Mouse (Mus musculus) embryonic facial prominence, embryonic 10.5 days (tissue): ENCODE measurements at regions not wholly inside any gene's neighbourhood (a gene's known extent, or its start where the extent isn't known, plus 50 kb on each side); places are given as distances from the start of the nearest gene placed in this dataset.
A peak's percentile ranks its signal among the peaks of the same experiment; 100 is the strongest.

Experiments used
- DNase-seq: peaks from one replicate; pipeline ENCODE4 v3.0.0-alpha.2; 2017; ENCODE audit warnings: low spot score
- H3K27ac ChIP-seq: fragments of 300-500 bp; sonication (generic); replicated peaks from 2 replicates; pipeline ENCODE4 v1.5.1; 2016; ENCODE audit warnings: mild to moderate bottlenecking
- H3K27me3 ChIP-seq: fragments of 300-500 bp; sonication (generic); replicated peaks from 2 replicates; pipeline ENCODE4 v1.6.1; 2016; ENCODE audit warnings: low read depth, mild to moderate bottlenecking; ENCODE audit not compliant: poor library complexity, severe bottlenecking
- H3K36me3 ChIP-seq: fragments of 300-500 bp; sonication (generic); replicated peaks from 2 replicates; pipeline ENCODE4 v1.6.1; 2016; ENCODE audit warnings: mild to moderate bottlenecking, moderate library complexity
- H3K4me1 ChIP-seq: fragments of 300-500 bp; sonication (generic); 2 replicates; pipeline ENCODE4 v1.6.1; 2016
- H3K4me3 ChIP-seq: fragments of 300-500 bp; sonication (generic); 2 replicates; pipeline ENCODE4 v1.5.1; 2016; ENCODE audit warnings: mild to moderate bottlenecking, moderate library complexity
- H3K9me3 ChIP-seq: fragments of 300-500 bp; sonication (generic); 2 replicates; pipeline ENCODE4 v1.6.1; 2016; ENCODE audit warnings: mild to moderate bottlenecking
- WGBS: fragments of 180-500 bp; shearing (Covaris S2); methylation state at CpG from one replicate; pipeline ENCODE4 v1.1.7; 2016; 5-methylcytosine and 5-hydroxymethylcytosine counted together

DNA sequence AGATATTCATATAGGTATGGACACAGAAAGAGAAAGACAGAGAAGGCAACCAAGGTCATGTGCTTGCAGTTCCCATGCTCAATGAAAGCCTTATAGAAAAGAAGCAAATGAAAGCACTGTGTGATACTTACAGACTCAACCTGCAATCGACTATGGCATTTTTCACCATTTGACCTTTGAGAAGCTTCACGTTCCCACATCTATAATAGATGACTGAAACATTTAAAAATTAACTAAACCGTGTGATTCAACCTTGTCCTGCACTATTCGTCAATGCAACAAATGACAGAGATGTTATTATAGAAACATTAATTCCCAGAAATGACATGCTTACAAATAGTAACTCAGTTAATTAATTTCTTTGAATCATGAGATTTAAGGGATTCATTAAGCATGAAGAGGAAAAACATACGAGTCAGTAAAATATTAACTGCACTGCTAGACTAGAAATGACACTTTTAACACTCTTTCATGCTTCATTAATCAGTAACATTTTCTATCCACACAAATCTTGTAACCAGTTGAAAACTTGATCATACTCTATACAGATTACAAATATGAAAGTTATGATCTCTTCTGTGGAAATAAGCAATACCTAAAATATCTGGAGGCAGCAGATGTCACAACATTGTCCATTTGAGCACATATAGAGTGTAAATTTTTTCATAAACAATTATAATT lies 545.2 kb upstream of the N6amt1 start:
- DNase-seq = no peak
- 89% methylated on average over 5 of the region's 5 CpGs for WGBS
- H3K27ac ChIP-seq = no peak overlapping the region
- no peaks in the 10 kb centered on the region for H3K9me3 ChIP-seq
- H3K27me3 ChIP-seq = no peaks in the 10 kb centered on the region
- H3K36me3 ChIP-seq = no peaks in the 10 kb centered on the region
- H3K4me3 ChIP-seq = no peak overlapping the region
- no peaks in the 10 kb centered on the region for H3K4me1 ChIP-seq

DNA sequence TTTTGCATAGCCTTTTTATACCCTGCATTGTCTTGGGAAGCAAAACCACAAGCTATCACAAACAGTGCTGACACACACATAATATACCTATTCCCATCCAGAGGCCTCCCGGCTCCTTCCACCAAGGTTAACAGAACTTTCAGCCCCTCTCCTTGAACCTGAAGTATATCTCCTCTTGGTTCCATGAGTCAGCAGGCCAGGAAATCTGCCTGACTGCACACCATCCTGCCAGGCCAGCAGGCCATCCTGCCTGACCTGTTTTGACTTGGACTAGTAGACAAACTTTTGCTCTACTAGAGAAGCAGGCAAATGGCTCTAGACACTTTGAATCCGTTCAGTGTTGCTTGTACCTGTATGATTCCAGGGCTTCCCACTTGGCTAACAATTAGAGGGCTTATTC lies 547.6 kb upstream of the N6amt1 start:
- Histone ChIP-seq H3K27ac (no peak overlapping the region), H3K4me3 (no peak overlapping the region), H3K36me3 (no peaks in the 10 kb centered on the region)

DNA sequence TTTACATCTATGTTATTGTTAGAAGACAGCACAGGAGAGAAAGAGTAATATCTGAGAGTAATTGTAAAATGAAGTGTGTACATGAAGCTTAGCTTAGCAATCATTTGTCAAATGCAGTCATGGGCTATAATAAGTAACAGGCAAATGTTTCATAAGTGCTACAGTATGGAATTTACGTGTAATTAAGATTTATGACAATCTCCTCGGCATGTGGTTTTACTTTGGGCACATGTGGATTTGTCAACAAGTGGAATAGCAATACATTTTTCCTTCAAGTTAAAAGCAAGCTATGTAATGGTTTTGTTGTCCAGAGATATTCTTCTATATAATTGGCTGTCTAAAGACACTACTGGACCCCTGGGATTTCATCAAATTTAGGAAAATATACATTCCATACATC lies 577.9 kb upstream of the N6amt1 start:
- H3K4me3 ChIP-seq = no peak overlapping the region
- H3K9me3 ChIP-seq = no peaks in the 10 kb centered on the region
- H3K27me3 ChIP-seq = no peaks in the 10 kb centered on the region
- WGBS = 85% methylated on average over 2 of the region's 2 CpGs
- no peak overlapping the region for H3K27ac ChIP-seq
- no peaks in the 10 kb centered on the region for H3K36me3 ChIP-seq
- no peak for DNase-seq
- no peaks in the 10 kb centered on the region for H3K4me1 ChIP-seq

More for the DNA sequence above, 547.6 kb upstream of the N6amt1 start:
- no peaks in the 10 kb centered on the region for H3K9me3 ChIP-seq
- no peaks in the 10 kb centered on the region for H3K27me3 ChIP-seq
- H3K4me1 ChIP-seq = no peaks in the 10 kb centered on the region
- no peak for DNase-seq
- 88% methylated on average over 2 of the region's 2 CpGs for WGBS

DNA sequence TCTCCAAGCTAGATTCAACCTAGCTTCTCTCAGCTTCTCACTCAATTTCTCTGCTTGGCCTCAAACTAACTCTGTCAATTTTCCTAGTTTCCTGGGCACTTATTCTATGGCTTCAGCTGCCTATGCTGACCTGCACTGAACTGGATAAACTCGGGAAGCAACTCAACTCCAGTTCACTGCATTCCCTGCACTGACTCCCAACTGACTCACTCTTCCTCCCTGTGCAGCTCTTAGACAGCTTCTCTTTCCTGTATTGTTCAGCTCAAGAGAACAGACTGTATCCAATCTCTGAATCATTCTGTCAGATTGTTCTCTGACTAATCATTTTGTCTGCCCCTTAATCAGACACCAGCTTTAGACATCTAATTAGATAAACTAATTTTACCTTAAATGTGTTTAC lies 581.4 kb upstream of the N6amt1 start:
- H3K36me3 ChIP-seq = no peaks in the 10 kb centered on the region
- no peak overlapping the region for H3K4me3 ChIP-seq
- H3K27ac ChIP-seq = no peak overlapping the region
- H3K27me3 ChIP-seq = no peaks in the 10 kb centered on the region
- H3K4me1 ChIP-seq = no peaks in the 10 kb centered on the region
- H3K9me3 ChIP-seq = no peaks in the 10 kb centered on the region
- DNase-seq = no peak
- 42% methylated on average over 1 of the region's 1 CpGs for WGBS

DNA sequence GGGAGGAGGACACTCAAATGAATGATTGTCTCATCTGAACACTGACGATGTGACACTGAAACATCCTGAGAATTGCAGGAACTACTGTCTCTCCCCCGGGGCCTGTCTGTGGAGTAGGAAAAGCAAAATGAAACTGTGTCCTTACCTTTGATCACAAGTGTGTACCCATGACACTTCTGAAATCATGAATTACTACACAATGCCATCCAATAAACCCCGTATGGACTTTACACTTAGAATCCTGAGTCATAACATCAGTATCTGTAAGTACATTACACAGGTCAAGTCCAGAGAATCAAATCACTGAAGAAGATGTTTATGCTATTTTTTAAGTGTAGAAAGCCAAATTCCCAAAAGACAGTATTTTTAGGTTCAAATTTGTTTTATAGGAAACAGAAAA lies 585.1 kb upstream of the N6amt1 start:
- Histone ChIP-seq H3K4me3 (no peak overlapping the region), H3K9me3 (no peaks in the 10 kb centered on the region), H3K27ac (no peak overlapping the region), H3K4me1 (peaks cover 3% of the 10 kb centered on the region), H3K36me3 (no peaks in the 10 kb centered on the region), H3K27me3 (no peaks in the 10 kb centered on the region)
- 88% methylated on average over 3 of the region's 3 CpGs for WGBS
- DNase-seq = no peak

DNA sequence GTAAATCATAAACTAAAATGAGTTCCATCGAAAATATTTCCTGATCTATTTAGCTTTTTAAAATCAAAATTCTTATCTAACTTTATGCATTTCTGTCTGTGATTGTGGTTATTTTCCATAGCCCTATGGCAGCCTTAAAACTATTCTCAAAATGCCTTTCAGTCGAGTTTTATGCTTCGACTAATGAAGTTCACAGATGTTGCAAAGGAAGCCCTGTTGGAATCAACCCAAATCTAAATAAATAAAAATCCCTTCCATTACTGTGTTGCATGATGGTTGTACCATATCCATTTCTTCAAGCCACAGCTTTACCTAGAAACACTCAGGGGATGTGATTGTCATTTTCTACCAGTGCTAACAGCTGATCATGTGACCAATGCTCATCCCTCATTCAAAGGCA lies 585.6 kb upstream of the N6amt1 start:
- DNase-seq = no peak
- Histone ChIP-seq H3K9me3 (no peaks in the 10 kb centered on the region), H3K27me3 (no peaks in the 10 kb centered on the region), H3K4me3 (no peak overlapping the region), H3K27ac (no peak overlapping the region), H3K4me1 (peaks cover 3% of the 10 kb centered on the region), H3K36me3 (no peaks in the 10 kb centered on the region)
- 87% methylated on average over 3 of the region's 3 CpGs for WGBS

DNA sequence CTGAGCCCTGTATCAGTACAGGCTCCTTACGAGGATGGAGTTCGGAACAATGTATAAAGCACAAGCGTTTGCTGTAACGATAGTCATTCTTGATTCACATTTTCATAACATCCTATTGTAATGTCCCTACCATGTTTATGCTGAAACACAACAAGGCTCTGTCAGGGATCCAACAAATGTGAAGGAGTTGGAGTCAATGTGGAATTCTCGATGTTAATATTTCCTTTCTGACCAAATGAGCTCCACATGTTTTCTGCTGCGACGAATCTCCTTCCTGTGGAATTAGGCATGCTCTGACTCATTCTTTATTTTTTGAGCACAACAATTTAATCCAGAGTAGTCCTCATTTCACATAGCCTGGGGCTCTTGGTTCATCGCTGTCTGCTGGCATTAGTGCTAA lies 588.0 kb upstream of the N6amt1 start:
- no peak overlapping the region; the same call in 1 of the 2 replicates for H3K27ac ChIP-seq
- 73% methylated on average over 8 of the region's 8 CpGs for whole genome bisulfite sequencing

DNA sequence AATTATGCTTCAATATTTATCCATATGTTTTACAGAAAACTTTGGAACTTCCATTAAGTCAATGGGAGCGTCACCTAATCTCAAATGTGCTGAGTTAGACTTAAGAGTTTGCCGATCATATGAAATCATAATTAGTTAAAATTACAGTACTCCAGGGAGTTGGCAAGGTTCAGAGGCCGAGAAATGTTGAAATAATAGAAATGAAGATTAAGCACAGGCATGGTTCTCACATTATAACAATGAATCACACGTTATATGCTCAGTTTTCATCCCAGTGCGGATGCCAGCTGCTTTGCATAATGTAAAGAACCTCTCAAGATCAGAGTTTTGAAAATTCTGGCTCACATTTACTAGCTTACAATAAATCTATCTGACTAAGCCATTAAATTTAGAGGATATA lies 612.7 kb upstream of the N6amt1 start:
- Histone ChIP-seq H3K27me3 (no peaks in the 10 kb centered on the region), H3K4me1 (no peaks in the 10 kb centered on the region), H3K9me3 (no peaks in the 10 kb centered on the region), H3K4me3 (no peak overlapping the region), H3K27ac (no peak overlapping the region), H3K36me3 (no peaks in the 10 kb centered on the region)
- no peak for DNase-seq
- 68% methylated on average over 5 of the region's 5 CpGs for WGBS

More for the DNA sequence above, 588.0 kb upstream of the N6amt1 start:
- H3K9me3 ChIP-seq = no peaks in the 10 kb centered on the region
- peaks cover 3% of the 10 kb centered on the region for H3K4me1 ChIP-seq
- no peaks in the 10 kb centered on the region for H3K36me3 ChIP-seq
- H3K27me3 ChIP-seq = no peaks in the 10 kb centered on the region
- H3K4me3 ChIP-seq = no peak overlapping the region
- DNase-seq = peak; percentile 10

DNA sequence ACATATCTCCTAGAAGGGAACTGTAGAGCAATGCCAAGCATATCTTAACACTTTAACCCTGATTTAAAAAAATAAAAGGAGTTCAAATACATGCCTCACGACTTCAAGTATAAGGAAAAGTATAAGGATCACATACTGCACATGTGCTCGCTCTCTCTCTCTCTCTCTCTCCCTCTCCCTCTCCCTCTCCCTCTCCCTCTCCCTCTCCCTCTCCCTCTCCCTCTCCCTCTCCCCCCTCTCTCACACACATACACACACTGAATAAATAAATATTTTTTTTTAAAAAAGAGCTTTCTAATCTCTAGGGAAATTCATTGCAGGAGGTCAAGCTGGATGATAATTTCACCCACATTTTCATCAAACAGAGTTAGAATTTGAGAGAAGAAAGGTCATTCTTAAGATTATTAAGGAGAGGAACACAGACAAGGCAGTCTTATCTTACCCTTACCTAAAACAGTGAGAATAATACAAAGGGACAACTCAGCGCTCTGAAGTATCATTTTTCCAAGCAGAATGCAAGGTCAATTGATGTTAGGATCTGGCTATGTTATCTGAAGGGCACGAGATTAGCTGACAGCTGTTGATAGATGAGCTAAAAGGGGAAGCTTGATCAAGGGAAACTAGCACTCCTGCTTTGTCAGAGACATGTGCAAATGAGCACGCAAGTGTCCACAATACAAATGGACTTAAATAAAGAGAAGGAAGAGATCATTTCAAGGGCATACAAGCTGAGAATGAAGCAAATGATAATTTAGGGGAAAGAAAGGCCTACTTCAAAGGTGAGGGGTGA lies 634.8 kb upstream of the N6amt1 start:
- 55% methylated on average over 5 of the region's 5 CpGs for WGBS
- Histone ChIP-seq H3K27me3 (no peaks in the 10 kb centered on the region), H3K36me3 (no peaks in the 10 kb centered on the region), H3K4me1 (0 out of 2 replicates have a peak, but pooled peaks cover 2% of the 10 kb centered on the region), H3K27ac (no peak overlapping the region), H3K4me3 (no peak overlapping the region), H3K9me3 (no peaks in the 10 kb centered on the region)
- DNase-seq = no peak

DNA sequence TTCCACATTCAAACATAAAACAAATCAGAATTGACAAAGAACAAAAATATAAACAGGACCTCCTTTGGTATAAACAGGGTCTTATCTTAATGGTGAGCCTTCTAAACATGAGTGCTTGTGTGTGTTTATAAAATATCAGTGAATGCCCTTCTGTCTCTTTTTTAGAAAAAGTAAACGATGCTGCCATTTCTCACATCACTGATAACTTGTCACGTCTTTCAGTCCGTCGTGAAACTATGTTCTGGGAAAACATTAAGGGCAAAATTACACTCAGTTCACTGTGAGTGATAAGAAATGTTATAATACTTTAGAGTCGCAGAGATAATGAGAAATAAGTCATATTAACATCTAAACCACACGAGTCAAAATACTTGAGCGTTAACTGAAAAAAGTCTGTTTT lies 635.6 kb upstream of the N6amt1 start:
- no peak for DNase-seq
- H3K9me3 ChIP-seq = no peaks in the 10 kb centered on the region
- H3K27me3 ChIP-seq = no peaks in the 10 kb centered on the region
- H3K36me3 ChIP-seq = no peaks in the 10 kb centered on the region
- 85% methylated on average over 7 of the region's 7 CpGs for WGBS
- H3K4me1 ChIP-seq = 0 out of 2 replicates have a peak, but pooled peaks cover 2% of the 10 kb centered on the region
- H3K27ac ChIP-seq = no peak overlapping the region
- H3K4me3 ChIP-seq = no peak overlapping the region

DNA sequence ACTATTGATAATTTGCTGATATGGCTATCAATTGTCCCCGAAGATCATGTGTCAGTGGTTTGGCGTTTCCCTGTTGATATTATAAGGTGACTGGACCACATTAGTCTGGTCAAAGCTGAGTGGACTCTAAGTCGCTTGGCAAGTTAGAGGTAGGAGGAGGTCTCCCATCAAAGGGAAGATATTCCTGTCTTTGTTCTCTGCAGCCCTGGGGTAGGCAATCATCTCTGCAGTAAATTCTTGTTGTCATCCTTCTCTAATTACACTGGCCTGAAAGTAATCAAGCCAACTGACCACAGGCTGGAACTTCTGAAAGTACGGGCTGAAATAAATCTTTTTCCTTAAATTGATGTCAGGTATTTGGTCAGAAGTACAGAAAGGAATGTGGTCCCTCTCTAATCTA lies 652.3 kb upstream of the N6amt1 start:
- DNase-seq = no peak
- Histone ChIP-seq H3K36me3 (no peaks in the 10 kb centered on the region), H3K9me3 (no peaks in the 10 kb centered on the region), H3K4me1 (peaks cover 5% of the 10 kb centered on the region), H3K27ac (no peak overlapping the region), H3K4me3 (no peak overlapping the region), H3K27me3 (no peaks in the 10 kb centered on the region)
- 54% methylated on average over 4 of the region's 4 CpGs for WGBS

DNA sequence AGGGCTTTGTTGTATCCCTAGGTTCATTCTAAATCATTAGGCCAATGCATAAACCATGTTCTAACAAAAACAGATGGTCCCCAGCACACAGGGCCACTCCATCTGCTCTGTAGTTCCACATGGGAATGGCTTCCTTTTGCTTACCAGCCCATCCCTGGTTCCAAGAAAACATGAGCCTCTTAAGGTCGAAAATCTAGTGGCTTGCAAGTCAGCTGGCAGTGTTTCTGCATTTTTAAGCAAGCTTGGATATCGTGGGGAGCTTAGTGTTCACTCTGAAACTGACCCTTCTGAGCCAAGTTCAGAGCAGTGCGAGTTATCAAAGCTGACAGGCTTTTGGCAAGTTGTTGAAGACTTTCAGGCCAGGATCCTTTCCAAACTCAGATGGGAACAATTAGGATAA lies 659.5 kb upstream of the N6amt1 start:
- DNase-seq = peak; percentile 56
- peaks cover 7% of the 10 kb centered on the region; the same call in 1 of the 2 replicates for H3K4me1 ChIP-seq
- H3K36me3 ChIP-seq = no peaks in the 10 kb centered on the region
- no peaks in the 10 kb centered on the region for H3K27me3 ChIP-seq
- WGBS = 35% methylated on average over 3 of the region's 3 CpGs
- H3K27ac ChIP-seq = peak overlapping the region; percentile 45; the same call in 1 of the 2 replicates
- H3K9me3 ChIP-seq = no peaks in the 10 kb centered on the region
- H3K4me3 ChIP-seq = no peak overlapping the region

DNA sequence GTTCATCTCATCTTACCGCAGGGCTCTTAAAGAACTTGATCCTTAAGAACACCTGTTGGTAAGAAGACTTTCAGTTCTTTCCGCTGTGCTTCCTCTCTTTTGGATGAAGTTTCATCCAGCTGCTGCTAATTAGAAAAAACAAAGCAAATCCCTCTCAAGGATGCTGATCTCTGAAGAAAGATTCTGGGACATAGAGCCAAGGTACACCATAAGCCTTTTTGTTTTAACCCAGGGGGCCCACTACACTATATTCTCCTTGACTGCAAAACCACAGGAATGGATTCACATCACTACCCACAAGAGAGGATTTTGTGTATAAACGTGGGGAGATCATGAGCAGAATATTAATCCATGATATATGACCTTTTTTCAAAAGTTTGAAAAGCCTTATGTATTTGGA lies 694.8 kb upstream of the N6amt1 start:
- no peaks in the 10 kb centered on the region for H3K36me3 ChIP-seq
- peaks cover 2% of the 10 kb centered on the region; the same call in 1 of the 2 replicates for H3K4me1 ChIP-seq
- H3K9me3 ChIP-seq = no peaks in the 10 kb centered on the region
- no peak overlapping the region for H3K4me3 ChIP-seq
- H3K27me3 ChIP-seq = no peaks in the 10 kb centered on the region
- no peak for DNase-seq
- WGBS = 43% methylated on average over 3 of the region's 3 CpGs
- H3K27ac ChIP-seq = no peak overlapping the region
